Mouse (Mus musculus) gastrocnemius, postnatal 4 days (tissue): ENCODE measurements around the gene Bmpr1a. TPM values are rescaled to one million over a fixed set of nuclear protein-coding genes. Genes with fewer than 3 reads are reported as not detected.
A peak's percentile ranks its signal among the peaks of the same experiment; 100 is the strongest.

Experiments used
- DNase-seq, 2 experiments: peaks; one replicate each; pipeline ENCODE4 v3.0.0; 2021 to 2022; ENCODE audit warnings: low spot score in 2 of 2, mixed read lengths in 2 of 2
- long read RNA-seq, 2 experiments: library from polyadenylated mRNA; stranded (forward); transcript quantifications; one replicate each; pipeline ENCODE4 v2.0.0; 2021
- total RNA-seq, 2 experiments: library from RNA; stranded (reverse); gene quantifications; 2 replicates each; pipeline ENCODE4 v1.2.3; 2021

Gene Bmpr1a
- total RNA-seq = 100 to 1,000 TPM in 1 of 2 experiments, 10 to 100 TPM in 1; 99.6 to 112 TPM
- long read RNA-seq, experiment 1, full-length matches to known transcripts = 18 of 62 reads
- long read RNA-seq, experiment 1, partial matches to known transcripts = 5 of 62 reads
- long read RNA-seq, experiment 1, other reads (novel, unspliced or antisense) = 39 of 62 reads
- long read RNA-seq, experiment 2, full-length matches to known transcripts = 30 of 73 reads
- long read RNA-seq, experiment 2, partial matches to known transcripts = 1 of 73 reads
- long read RNA-seq, experiment 2, other reads (novel, unspliced or antisense) = 42 of 73 reads

- no peak for DNase-seq
Observed at GRCm38 (mm10) chr14:34503325-34503647, at the start of gene Bmpr1a. Gene Bmpr1a, minus strand, starts transcription at chr14:34503341.

- DNase-seq = no peak
Observed at GRCm38 (mm10) chr14:34552226-34552625, 49.1 kb upstream of the Bmpr1a start.

GRCm38 (mm10) chr14:34549004-34549671, 46.0 kb upstream of the Bmpr1a start:
- DNase-seq = peak; percentile 82 to 85

- peak in 1 of 2 experiments; percentile 76 for DNase-seq
Observed at GRCm38 (mm10) chr14:34548391-34549001, 45.4 kb upstream of the Bmpr1a start.

GRCm38 (mm10) chr14:34544545-34544944, 41.4 kb upstream of the Bmpr1a start:
- no peak for DNase-seq

GRCm38 (mm10) chr14:34544001-34544400, 40.9 kb upstream of the Bmpr1a start:
- DNase-seq = no peak

- no peak for DNase-seq
Observed at GRCm38 (mm10) chr14:34543596-34543995, 40.5 kb upstream of the Bmpr1a start.

- no peak for DNase-seq
Observed at GRCm38 (mm10) chr14:34541896-34542295, 38.8 kb upstream of the Bmpr1a start.

GRCm38 (mm10) chr14:34540685-34541162, 37.6 kb upstream of the Bmpr1a start:
- peak in 1 of 2 experiments; percentile 69 for DNase-seq

GRCm38 (mm10) chr14:34535883-34536282, 32.7 kb upstream of the Bmpr1a start:
- no peak for DNase-seq

GRCm38 (mm10) chr14:34533537-34533936, 30.4 kb upstream of the Bmpr1a start:
- DNase-seq = no peak

GRCm38 (mm10) chr14:34532536-34532935, 29.4 kb upstream of the Bmpr1a start:
- DNase-seq = no peak

GRCm38 (mm10) chr14:34528804-34529203, 25.7 kb upstream of the Bmpr1a start:
- no peak for DNase-seq

- no peak for DNase-seq
Observed at GRCm38 (mm10) chr14:34522701-34523100, 19.6 kb upstream of the Bmpr1a start, which contains the start of gene 9230112D13Rik. Gene 9230112D13Rik, minus strand, starts transcription at chr14:34522801.

- DNase-seq = no peak
Observed at GRCm38 (mm10) chr14:34517959-34518544, 14.9 kb upstream of the Bmpr1a start.

- DNase-seq = no peak
Observed at GRCm38 (mm10) chr14:34516960-34517577, 13.9 kb upstream of the Bmpr1a start.

- DNase-seq = no peak
Observed at GRCm38 (mm10) chr14:34515860-34516259, 12.7 kb upstream of the Bmpr1a start.

- DNase-seq = no peak
Observed at GRCm38 (mm10) chr14:34514120-34514519, 11.0 kb upstream of the Bmpr1a start.

GRCm38 (mm10) chr14:34512602-34513001, 9.5 kb upstream of the Bmpr1a start:
- DNase-seq = no peak

- no peak for DNase-seq
Observed at GRCm38 (mm10) chr14:34511901-34512300, 8.8 kb upstream of the Bmpr1a start.

- no peak for DNase-seq
Observed at GRCm38 (mm10) chr14:34508842-34509439, 5.8 kb upstream of the Bmpr1a start.
